Mouse (Mus musculus) CH12.LX (cell line): ENCODE results near the gene Apbb1. TPM values are rescaled to one million over a fixed set of nuclear protein-coding genes. Genes with fewer than 3 reads are reported as not detected.

Experiments
- DNase-seq: peaks from one replicate; pipeline ENCODE4 v3.0.0-alpha.2; 2013; ENCODE audit errors: extremely low read depth
- H3K27ac ChIP-seq: 2 replicates; pipeline ENCODE4 v1.5.1; 2012; ENCODE audit warnings: low read depth, mild to moderate bottlenecking, control low read depth, moderate library complexity; ENCODE audit not compliant: insufficient read depth
- H3K27me3 ChIP-seq: replicated peaks from 2 replicates; pipeline ENCODE3; 2012; ENCODE audit warnings: inconsistent platforms
- H3K36me3 ChIP-seq, 2 experiments: replicated peaks in 1 of 2; 2 replicates each; pipeline versions ENCODE3 to v1.6.1; 2012; ENCODE audit warnings: inconsistent platforms in 1 of 2, low read length in 1 of 2, mild to moderate bottlenecking in 1 of 2, mixed read lengths in 1 of 2, moderate library complexity in 1 of 2; ENCODE audit not compliant: control insufficient read depth in 1 of 2, insufficient read depth in 1 of 2
- H3K4me1 ChIP-seq, 2 experiments: 2 replicates each; pipeline ENCODE4 v1.6.1; 2012; ENCODE audit warnings: inconsistent platforms in 1 of 2, moderate library complexity in 1 of 2; ENCODE audit not compliant: insufficient read depth in 2 of 2, control insufficient read depth in 1 of 2
- H3K4me2 ChIP-seq: 2 replicates; pipeline ENCODE4 v1.6.1; 2012; ENCODE audit warnings: low read depth, mild to moderate bottlenecking, control low read depth; ENCODE audit not compliant: poor library complexity, insufficient read depth, severe bottlenecking
- H3K4me3 ChIP-seq, 3 experiments: fragments of 150-350 bp in 1 of 3; sonication (generic) in 1 of 3; replicated peaks in 1 of 3; 2 replicates each; pipeline versions ENCODE3 to v1.5.1; 2011 to 2012; ENCODE audit warnings: low read depth in 2 of 3, low read length in 2 of 3, mild to moderate bottlenecking in 2 of 3, moderate library complexity in 2 of 3, control low read depth in 1 of 3, improper control_type of control experiment in 1 of 3, inconsistent platforms in 1 of 3, mixed read lengths in 1 of 3; ENCODE audit not compliant: poor library complexity in 1 of 3
- H3K79me2 ChIP-seq: replicated peaks from 2 replicates; pipeline ENCODE4 v1.6.1; 2012; ENCODE audit warnings: mild to moderate bottlenecking, moderate library complexity; ENCODE audit not compliant: control insufficient read depth, poor library complexity, insufficient read depth, severe bottlenecking; ENCODE audit errors: extremely low read depth
- H3K9ac ChIP-seq: 2 replicates; pipeline ENCODE4 v1.6.1; 2012; ENCODE audit warnings: low read depth, mild to moderate bottlenecking, control low read depth, moderate library complexity; ENCODE audit not compliant: insufficient read depth
- H3K9me3 ChIP-seq: replicated peaks from 2 replicates; pipeline ENCODE3; 2012; ENCODE audit warnings: low read length, inconsistent platforms, mixed read lengths
- BHLHE40 ChIP-seq: IDR thresholded peaks from 2 replicates; pipeline ENCODE4 v1.6.1; 2011; ENCODE audit warnings: mild to moderate bottlenecking, low read depth, low read length, improper control_type of control experiment
- CTCF ChIP-seq, 2 experiments: IDR thresholded peaks in 1 of 2; conservative IDR thresholded peaks in 1 of 2; 2 replicates each; pipeline ENCODE4 v1.5.1; 2011 to 2012; ENCODE audit warnings: low read depth in 2 of 2, low read length in 2 of 2, improper control_type of control experiment in 1 of 2, inconsistent platforms in 1 of 2, mild to moderate bottlenecking in 1 of 2, moderate library complexity in 1 of 2
- ETS1 ChIP-seq: conservative IDR thresholded peaks from 2 replicates; pipeline ENCODE4 v1.6.1; 2012; ENCODE audit warnings: low read depth, mild to moderate bottlenecking, inconsistent platforms, low read length, improper control_type of control experiment, moderate library complexity
- IRF4 ChIP-seq: IDR thresholded peaks from 2 replicates; pipeline ENCODE4 v1.6.1; 2014; ENCODE audit warnings: low read depth, mild to moderate bottlenecking, inconsistent platforms, low read length, improper control_type of control experiment
- JUND ChIP-seq: conservative IDR thresholded peaks from 2 replicates; pipeline ENCODE4 v1.6.1; 2011; ENCODE audit warnings: low read depth, low read length, improper control_type of control experiment
- KAT2A ChIP-seq: IDR thresholded peaks from 2 replicates; pipeline ENCODE4 v1.6.1; 2012; ENCODE audit warnings: low read length, improper control_type of control experiment, inconsistent platforms; ENCODE audit not compliant: insufficient replicate concordance
- MAX ChIP-seq: IDR thresholded peaks from 2 replicates; pipeline ENCODE4 v1.6.1; 2011; ENCODE audit warnings: low read length, improper control_type of control experiment
- MAZ ChIP-seq: IDR thresholded peaks from 2 replicates; pipeline ENCODE4 v1.6.1; 2012; ENCODE audit warnings: low read depth, mild to moderate bottlenecking, inconsistent platforms, low read length, improper control_type of control experiment, moderate library complexity
- NRF1 ChIP-seq: IDR thresholded peaks from 2 replicates; pipeline ENCODE4 v1.6.1; 2014; ENCODE audit warnings: low read depth, mild to moderate bottlenecking, inconsistent platforms, low read length, improper control_type of control experiment, moderate library complexity
- PAX5 ChIP-seq: IDR thresholded peaks from 2 replicates; pipeline ENCODE4 v1.6.1; 2012; ENCODE audit warnings: low read length, inconsistent platforms, mixed read lengths
- RAD21 ChIP-seq: IDR thresholded peaks from 2 replicates; pipeline ENCODE4 v1.6.1; 2011; ENCODE audit warnings: low read depth, mild to moderate bottlenecking, low read length, improper control_type of control experiment, moderate library complexity
- SIN3A ChIP-seq: IDR thresholded peaks from 2 replicates; pipeline ENCODE4 v1.6.1; 2012; ENCODE audit warnings: low read length, improper control_type of control experiment, inconsistent platforms
- SMC3 ChIP-seq: IDR thresholded peaks from 2 replicates; pipeline ENCODE4 v1.6.1; 2011; ENCODE audit warnings: low read depth, low read length, improper control_type of control experiment
- TCF12 ChIP-seq: IDR thresholded peaks from 2 replicates; pipeline ENCODE4 v1.6.1; 2014; ENCODE audit warnings: low read depth, mild to moderate bottlenecking, inconsistent platforms, low read length, improper control_type of control experiment
- UBTF ChIP-seq: IDR thresholded peaks from 2 replicates; pipeline ENCODE4 v1.6.1; 2012; ENCODE audit warnings: low read depth, mild to moderate bottlenecking, inconsistent platforms, low read length, improper control_type of control experiment, moderate library complexity
- USF2 ChIP-seq: conservative IDR thresholded peaks from 2 replicates; pipeline ENCODE4 v1.6.1; 2011; ENCODE audit warnings: low read depth, low read length, improper control_type of control experiment
- ZMIZ1 ChIP-seq: IDR thresholded peaks from 2 replicates; pipeline ENCODE4 v1.6.1; 2012; ENCODE audit warnings: low read depth, mild to moderate bottlenecking, inconsistent platforms, low read length, improper control_type of control experiment
- ZNF384 ChIP-seq: IDR thresholded peaks from 2 replicates; pipeline ENCODE4 v1.6.1; 2012; ENCODE audit warnings: low read depth, low read length, improper control_type of control experiment, inconsistent platforms
- dilution Hi-C: fragments of 300-500 bp; cut with MboI; formaldehyde crosslinking; loops from 2 replicates; pipeline ENCODE4 v1.14.3; 2020; ENCODE audit warnings: low sequenced_read_pairs; ENCODE audit not compliant: extremely low pct_unique_long_range_greater_than_20kb, extremely low pct_ligation_motif_present
- in situ Hi-C: fragments of 300-500 bp; cut with MboI; formaldehyde crosslinking; loops from 3 replicates; pipeline ENCODE4 v1.14.3; 2019; ENCODE audit warnings: low sequenced_read_pairs, low pct_ligation_motif_present, low pct_unique_long_range_greater_than_20kb, mixed read lengths
- polyA plus RNA-seq: library from polyadenylated mRNA; unstranded; fragments of >175 nt; gene quantifications from 2 replicates; pipeline ENCODE4 v1.2.1, GENCODE M21; 2012; ENCODE audit warnings: low read depth; ENCODE audit not compliant: insufficient read length
- total RNA-seq, 2 experiments: library from RNA; depleted of rRNA; stranded (reverse); fragments of 300-350 nt in 1 of 2; fragments of >200 nt in 1 of 2; gene quantifications; 2 replicates each; pipeline ENCODE4 v1.2.3; 2012 to 2014

Apbb1 gene
- total and polyA plus RNA-seq, 3 experiments = 1.2 to 3.2 (median 2.1) TPM

DNA sequence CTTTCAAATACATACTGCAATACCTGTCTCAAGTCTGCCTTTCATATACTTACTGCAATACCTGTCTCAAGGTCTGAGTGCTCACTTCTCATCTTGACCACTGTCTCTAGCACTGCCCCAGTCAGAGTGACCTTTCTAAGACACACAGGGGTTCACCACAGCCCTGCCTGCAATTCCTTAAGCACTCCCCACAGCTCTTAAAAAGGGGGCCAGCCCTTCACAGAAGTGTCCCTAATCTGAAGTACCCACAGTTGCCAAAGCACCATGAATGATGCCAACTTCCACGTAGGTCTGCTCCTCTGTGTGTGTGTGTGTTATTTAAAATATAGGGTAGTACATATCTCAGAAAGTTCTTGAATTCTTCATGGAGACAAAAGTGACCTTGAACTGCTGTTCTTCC is 30.3 kb upstream of the Apbb1 start:
- H3K4me2 ChIP-seq = no peak overlapping the region
- H3K9ac ChIP-seq = no peak overlapping the region
- H3K9me3 ChIP-seq = no peaks in the 10 kb centered on the region
- dilution Hi-C loops = no loop called here
- H3K79me2 ChIP-seq = no peaks in the 10 kb centered on the region
- no peak overlapping the region for H3K27ac ChIP-seq
- in situ Hi-C loops = no loop called here
- H3K27me3 ChIP-seq = no peaks in the 10 kb centered on the region
- H3K36me3 ChIP-seq = peaks cover 3 to 34% of the 10 kb centered on the region in 2 experiments
- DNase-seq = no peak
- H3K4me3 ChIP-seq = no peak overlapping the region
- peaks cover 3 to 24% of the 10 kb centered on the region in 2 experiments; a peak in 2 of 4 replicates for H3K4me1 ChIP-seq
- TF ChIP-seq ZMIZ1 = no peak
- no peak for TF ChIP-seq BHLHE40
- TF ChIP-seq SMC3 = no peak
- TF ChIP-seq ZNF384 = no peak
- no peak for TF ChIP-seq KAT2A
- no peak for TF ChIP-seq UBTF
- no peak for TF ChIP-seq USF2
- no peak for TF ChIP-seq SIN3A
- TF ChIP-seq, all 38 proteins: peak for 0

GRCm38 (mm10) chr7:105608467-105608866 is 27.0 kb upstream of the Apbb1 start:
- Histone ChIP-seq H3K4me2 (no peak overlapping the region), H3K27me3 (no peaks in the 10 kb centered on the region), H3K79me2 (no peaks in the 10 kb centered on the region), H3K4me1 (peaks cover 3 to 23% of the 10 kb centered on the region in 2 experiments; a peak in 2 of 4 replicates), H3K36me3 (peaks cover 3 to 25% of the 10 kb centered on the region in 2 experiments), H3K9me3 (peaks cover 3% of the 10 kb centered on the region), H3K4me3 (no peak overlapping the region), H3K27ac (no peak overlapping the region), H3K9ac (no peak overlapping the region)
- TF ChIP-seq IRF4 = 0 out of 2 replicates have a peak, but pooled peaks have one; percentile 30
- 0 out of 2 replicates have a peak, but pooled peaks have one; percentile 8 for TF ChIP-seq JUND
- TF ChIP-seq MAZ = no peak
- dilution Hi-C loops = no loop called here
- DNase-seq = peak; percentile 29
- in situ Hi-C loops = no loop called here

DNA sequence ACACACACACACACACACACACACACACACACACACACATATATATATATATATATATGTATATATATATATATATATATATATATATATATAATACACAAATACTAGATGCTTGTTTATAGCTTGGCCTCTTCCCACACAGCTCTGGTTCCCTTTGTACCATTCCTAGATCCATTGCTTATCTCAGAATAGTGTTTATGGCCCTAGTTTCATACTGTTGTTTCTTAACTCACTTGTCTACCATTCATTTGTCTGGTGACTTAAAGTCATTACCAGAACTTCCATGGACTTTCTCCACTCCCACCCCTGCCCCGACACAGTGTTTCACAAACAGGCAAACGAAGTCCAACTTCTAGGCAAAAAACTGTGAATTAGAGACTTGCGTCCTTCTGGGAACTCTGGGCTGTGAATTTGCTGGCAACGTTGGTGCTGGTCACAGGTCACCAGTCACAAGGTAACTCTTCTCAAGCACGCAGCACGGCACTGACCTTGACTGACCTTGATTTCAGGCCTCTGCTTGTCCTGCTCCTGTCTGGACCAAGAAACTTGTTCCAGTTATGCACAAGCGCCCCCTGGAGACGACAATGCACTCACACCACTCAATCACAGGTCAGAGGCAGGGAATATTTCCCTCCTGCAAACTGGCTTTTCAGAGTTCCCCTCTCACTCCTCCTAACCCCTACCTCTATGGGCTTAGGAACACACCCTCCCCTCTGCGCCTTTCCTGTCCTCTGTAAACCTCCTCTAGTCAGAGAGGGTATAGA is 21.6 kb upstream of the Apbb1 start:
- Histone ChIP-seq H3K27me3 (no peaks in the 10 kb centered on the region), H3K4me3 (no peak overlapping the region), H3K36me3 (no peaks in the 10 kb centered on the region), H3K79me2 (no peaks in the 10 kb centered on the region), H3K4me1 (peaks cover 3 to 18% of the 10 kb centered on the region in 2 experiments; a peak in 2 of 4 replicates), H3K9ac (no peak overlapping the region), H3K27ac (no peak overlapping the region), H3K9me3 (peaks cover 3% of the 10 kb centered on the region), H3K4me2 (no peak overlapping the region)
- peak; percentile 61 for DNase-seq
- TF ChIP-seq PAX5 (no peak), NRF1 (0 out of 2 replicates have a peak, but pooled peaks have one; percentile 20), ETS1 (no peak), RAD21 (peak; percentile 79), SMC3 (peak; percentile 81), CTCF (conservative IDR thresholded peaks at IDR 0.05 in 1 of 2, IDR thresholded peaks at IDR 0.05 in 1 of 2; ENCODE audit: low read depth in 2 of 2, low read length in 2 of 2) (peak; percentile 37 to 84; a peak in 3 of 4 replicates), MAX (no peak), TCF12 (no peak)
- dilution Hi-C loops (no loop called here), in situ Hi-C loops (no loop called here)
